Mouse (Mus musculus): Measurements from ENCODE around the gene Coch.
"Not testable (repeated sequence)": the region's sequence is repeated elsewhere in the genome, so short reads cannot be mapped to it uniquely, and the experiment has no call there.

Gene Coch

DNA sequence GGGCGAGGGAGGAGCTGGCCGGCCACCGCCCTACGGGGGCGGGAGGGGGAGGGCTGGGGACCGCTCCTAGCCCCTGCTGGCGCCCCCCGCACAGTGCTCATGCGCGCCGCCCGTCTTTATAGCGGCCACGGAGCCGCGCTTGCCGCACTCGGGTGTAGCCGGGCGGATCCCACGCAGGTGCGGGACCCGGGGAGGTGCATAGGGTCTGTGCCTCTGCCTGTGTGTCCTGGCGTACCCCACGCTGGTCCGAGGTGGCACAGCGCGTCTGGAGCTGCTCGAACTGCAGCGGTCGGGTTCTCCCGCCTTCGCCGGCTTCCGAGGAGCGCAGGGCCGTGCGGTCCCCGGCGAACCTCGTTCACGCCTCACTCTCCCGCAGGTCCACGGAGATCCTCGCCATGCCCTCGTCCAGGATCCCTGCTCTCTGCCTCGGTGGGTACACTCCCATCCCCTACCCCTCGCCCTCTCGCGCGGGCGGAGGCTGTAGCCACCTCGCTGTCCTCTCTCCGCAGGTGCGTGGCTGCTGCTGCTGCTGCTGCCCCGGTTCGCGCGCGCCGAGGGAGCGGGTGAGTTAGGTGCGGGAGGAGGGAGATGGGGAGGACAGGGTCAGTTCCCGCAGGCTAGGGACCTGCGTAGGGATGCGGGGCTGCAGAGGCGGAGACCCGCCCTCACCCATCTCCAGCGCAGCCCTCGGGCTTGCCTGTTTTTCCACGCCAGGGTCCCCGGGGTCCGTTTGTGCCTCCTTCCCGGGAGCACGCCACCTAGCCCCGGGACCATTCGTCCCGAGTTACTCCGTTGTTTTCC, at the start of gene Coch:
TSS of gene Coch (plus strand) at position 113 of the 801 bp plus-strand sequence.
- no peak for DNase-seq (ENCODE audit: low read depth, low spot score)

DNA sequence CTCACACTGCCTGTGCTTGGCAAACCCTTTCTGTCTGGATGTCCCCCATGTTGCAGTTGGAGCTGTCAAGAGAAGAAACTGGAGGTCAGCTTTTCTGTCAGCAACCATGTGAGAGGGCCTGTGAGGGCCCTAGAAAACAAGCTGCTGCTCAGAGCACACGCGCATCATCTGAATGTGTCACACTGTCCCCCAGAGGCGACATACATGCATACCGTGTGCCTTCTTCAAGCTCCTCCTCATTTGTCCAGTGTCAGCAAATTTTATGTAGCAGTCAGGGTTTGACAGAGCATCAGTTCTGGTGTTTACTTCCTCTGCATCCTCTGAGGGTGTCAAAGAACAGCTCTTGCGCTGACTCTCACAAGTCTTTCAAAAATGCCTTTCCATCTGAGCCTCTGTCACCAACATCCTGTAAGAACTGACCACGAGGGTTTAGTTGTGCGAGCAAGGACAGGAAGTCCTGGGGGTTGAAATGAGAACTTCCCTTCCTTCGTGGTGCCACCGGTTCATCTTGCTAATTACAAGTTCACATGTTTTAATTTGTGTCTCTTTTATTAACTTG, 49.7 kb upstream of the Coch start:
- no peak for DNase-seq (ENCODE audit: low read depth, low spot score)

DNA sequence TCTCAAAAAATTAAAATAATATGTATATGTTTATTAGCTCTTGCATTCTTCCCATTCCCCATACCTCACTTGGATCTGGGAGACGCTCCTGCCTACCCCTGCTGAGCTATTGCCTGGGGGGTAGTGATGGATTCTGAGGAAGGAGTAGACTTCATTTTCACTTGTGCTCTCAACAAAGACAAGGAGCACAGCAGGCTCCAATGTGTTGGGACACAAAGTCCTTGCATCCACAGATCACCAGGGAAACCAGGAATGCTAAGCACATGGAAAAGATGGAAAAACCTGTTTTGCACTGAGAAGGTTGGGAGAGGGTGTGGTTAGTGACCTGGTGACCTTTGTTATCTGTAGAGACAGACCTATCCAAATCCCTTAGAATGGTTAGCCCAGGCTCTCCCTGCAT, 38.1 kb upstream of the Coch start:
- DNase-seq (ENCODE audit: low read depth, low spot score): no peak

DNA sequence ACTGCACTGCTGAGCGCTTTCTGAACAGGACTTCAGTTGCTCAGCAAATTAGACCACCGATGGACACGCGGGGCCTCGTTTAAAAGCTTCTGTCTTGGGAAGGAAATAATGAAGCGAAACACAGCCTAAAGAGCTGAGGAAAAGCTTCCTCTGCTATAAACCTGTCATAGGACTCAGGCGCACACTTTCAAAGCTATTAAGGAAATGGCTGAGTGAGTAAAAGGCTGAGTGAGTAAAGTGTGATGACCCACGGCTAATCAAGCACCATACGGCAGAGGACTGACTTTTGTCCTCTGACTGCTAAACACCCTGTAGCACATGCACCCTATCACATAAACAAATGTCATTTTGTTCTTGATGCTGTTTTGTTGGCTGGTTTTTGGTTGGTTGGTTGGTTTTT, 31.7 kb upstream of the Coch start:
- DNase-seq (ENCODE audit: low read depth, low spot score): no peak

DNA sequence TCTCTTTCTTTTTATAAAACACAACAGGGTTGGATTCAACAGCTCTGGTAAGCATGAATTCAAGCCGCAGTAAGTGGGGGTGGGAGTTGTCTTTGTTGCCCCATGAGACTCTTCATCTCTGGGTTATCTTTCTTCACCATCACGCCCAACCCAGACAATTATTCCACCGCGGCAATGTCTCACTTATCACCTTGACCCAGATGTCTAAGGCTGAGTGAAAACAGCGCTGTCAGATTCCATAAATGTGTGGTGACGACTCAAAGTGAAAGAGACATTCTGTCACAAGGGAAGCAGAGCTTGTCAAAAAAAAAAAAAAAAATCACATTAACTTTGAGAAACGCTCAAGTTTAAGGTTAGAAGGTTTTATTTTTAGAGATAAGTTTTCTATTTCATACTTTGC, 25.9 kb upstream of the Coch start:
- DNase-seq (ENCODE audit: low read depth, low spot score): no peak

DNA sequence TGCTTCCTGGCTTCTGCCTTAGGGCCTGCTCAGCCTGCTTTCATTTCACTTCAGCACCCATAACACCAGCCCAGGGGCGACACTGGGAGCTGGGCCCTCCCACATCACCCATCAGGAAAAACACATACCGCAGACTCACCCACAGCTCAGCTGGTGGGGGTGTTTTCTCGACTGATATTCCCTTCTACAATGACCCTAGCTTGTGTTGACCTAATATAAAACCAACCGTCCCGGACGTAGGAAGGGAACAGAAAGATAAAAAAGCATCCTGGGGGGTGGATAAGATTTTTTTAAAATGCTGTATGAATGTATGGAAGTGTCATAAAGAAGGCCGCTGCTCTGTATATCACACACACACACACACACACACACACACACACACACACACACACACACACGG, 23.7 kb upstream of the Coch start:
- DNase-seq (ENCODE audit: low read depth, low spot score): no peak

DNA sequence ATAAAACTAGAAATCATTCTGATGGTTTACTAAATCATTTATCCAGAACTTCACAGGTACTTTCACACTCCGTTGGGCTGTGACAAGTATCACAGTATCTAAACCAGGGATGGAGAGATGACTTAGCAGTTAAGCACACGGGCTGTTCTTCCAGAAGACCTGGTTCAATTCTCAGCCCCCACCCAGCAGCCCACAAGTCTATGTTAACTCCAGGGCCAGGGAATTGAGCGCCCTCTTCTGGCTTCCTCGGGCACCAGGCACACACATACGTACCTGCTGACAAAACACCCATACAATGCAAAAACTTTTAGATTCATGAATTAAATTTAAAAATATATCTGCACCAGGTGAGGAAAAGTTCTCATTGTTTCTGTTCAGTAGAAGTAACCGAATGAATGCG, 23.2 kb upstream of the Coch start:
- no peak for DNase-seq (ENCODE audit: low read depth, low spot score)

DNA sequence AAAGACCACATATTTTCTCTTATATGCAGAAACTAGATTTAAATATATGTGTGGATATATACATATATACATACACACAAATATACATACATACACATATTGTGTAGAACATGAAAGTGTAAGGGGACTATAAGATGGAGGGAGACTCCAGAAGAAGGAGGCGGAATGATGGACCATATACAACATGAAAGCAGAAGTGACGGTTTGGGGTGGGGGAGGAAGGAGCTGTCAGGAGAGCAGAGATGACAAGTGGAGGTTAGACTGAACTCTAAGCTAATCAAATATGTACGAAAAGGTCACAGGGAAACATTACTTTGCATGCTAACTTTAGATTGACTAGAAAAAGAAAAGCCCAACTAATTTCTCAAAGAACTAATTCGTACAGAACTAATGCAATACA, 20.5 kb upstream of the Coch start:
- DNase-seq (ENCODE audit: low read depth, low spot score): no peak

DNA sequence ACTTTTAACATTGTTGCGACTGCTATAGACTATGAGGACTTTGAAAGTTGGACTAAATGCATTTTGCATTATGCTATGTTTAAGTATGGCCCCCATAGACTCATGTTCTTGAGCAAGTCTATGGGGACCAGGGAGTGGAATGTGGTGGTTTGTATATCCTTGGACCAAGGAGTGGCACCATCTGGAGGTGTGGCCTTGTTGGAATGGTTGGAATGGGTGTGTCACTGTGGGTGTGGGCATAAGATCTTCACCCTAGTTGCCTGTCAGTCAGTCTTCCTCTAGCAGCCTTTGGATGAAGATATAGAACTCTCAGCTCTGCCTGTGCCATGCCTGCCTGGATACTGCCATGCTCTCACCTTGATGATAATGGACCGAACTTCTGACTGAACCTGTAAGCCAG, 15.3 kb upstream of the Coch start:
- not testable (repeated sequence) for DNase-seq (ENCODE audit: low read depth, low spot score)

DNA sequence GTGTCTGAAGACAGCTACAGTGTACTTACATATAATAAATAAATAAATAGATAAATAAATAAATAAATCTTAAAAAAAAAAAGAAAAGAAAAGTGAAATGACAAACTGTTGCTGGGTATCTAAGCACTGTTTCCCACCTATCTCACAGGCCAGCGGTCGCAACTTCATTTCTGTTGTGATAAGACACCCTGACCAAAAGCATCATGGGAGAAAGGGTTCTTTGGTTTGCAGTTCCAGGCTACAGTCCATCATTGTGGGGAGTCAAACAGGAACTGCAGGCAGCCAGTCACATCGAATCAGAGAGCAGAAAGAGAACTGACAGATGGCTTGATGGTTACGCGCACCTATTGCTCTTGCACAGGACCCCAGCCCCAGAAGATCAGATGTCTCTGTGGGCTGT, 3.9 kb upstream of the Coch start:
- DNase-seq (ENCODE audit: low read depth, low spot score): no peak

DNA sequence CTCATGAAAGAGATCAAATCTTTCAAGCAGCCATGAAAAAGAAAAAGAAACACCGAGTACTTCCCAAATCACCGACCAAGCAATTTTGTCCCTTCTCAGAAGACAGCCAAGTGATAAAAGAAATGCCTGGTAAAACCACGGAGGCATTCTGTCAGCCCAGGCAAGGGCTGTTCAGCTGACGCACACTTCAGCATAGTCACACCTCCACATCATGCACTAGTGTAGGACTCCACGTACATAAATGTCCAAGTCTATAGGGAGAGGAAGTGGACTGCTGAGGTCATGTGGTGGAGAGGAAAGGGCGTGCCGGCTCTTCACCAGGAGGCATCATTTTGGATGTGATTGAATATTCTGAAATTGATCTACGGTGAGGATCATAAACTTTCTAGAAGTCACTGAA, 1.2 kb upstream of the Coch start:
- DNase-seq (ENCODE audit: low read depth, low spot score): no peak

DNA sequence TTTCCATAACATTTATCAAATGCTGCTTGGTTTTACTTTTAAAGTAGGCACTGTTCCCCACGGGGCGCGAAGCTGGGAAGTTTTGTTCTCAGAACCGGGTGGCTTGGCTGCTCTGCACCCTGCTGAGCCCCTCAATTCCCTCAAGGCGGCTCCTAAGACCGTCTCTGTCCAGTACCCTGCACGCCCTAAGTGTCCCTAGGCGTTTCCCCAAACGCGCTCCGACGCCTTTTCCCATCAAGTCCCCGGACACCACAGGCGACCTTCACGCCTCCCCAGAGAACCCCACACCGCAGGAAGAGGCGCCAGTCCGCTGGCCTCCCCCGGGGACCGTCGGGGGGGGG, 283 bp upstream of the Coch start:
- DNase-seq (ENCODE audit: low read depth, low spot score): no peak

DNA sequence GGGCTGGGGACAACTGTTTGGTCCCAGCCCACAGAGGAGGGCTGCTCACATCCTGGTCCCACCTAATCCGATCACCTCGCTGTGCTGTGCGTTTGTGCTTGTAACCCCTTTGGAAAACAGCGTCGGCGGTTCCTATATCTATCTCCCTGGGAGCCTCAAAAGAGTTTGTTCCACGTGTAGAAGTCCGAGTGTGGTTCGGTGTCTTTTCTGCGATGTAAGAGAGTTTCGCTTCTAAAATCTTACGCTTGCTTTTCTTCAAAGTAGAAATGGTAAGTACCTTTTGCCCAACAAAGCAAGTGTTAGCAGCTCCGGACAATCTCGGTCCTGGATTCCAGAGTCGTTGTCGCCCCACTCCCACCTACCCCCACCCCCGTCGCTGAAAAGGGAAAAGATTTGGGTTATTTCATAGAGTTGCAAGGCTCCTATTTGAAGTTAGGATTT, 909 bp downstream of the Coch start:
- no peak for DNase-seq (ENCODE audit: low read depth, low spot score)

DNA sequence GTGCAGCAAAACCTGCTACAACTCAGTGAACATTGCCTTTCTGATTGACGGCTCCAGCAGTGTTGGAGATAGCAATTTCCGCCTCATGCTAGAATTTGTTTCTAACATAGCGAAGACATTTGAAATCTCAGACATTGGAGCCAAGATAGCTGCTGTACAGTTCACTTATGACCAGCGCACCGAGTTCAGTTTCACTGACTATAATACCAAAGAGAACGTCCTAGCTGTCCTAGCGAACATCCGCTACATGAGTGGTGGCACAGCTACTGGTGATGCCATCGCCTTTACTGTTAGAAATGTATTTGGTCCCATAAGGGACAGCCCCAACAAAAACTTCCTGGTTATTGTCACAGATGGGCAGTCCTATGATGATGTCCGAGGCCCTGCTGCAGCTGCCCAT, 10.2 kb downstream of the Coch start:
- no peak for DNase-seq (ENCODE audit: low read depth, low spot score)

DNA sequence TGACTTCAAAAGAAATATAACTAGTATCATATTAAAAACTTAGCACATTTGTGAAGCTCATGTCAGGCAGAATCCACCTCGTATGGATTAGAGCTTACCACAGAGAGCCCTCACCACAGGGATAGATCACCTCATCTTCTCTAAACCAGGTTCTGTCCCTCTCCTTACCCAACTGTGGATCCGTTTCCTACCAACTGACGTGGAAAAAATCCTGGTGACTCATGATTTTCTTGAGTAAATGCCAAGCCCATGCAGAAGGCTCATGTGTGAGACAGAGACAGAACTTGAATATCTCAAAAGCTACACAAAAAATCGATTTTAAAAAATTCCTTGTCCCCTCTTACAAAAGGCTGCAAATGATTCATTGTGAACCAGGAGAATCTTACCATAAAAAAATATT, 13.0 kb downstream of the Coch start:
- no peak for DNase-seq (ENCODE audit: low read depth, low spot score)

DNA sequence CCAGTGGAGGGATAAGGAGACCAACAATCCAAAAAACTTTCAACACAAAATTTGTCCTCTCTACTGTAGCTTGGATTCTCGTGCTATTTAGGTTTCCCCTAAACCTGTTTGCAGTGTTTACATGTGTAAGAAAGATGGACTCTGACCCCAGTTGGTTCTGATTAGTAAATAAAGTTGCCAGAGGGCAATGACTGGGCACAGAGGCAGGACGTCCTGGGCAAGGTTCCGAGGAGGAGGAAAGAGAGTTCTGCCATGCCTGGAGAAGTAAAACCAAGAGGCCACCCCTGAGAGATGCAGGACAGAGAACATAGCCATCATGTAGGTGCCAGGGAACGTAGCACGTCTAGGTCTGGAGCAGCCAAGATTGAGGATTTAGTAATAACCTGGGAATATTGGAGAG, 19.2 kb downstream of the Coch start:
- DNase-seq (ENCODE audit: low read depth, low spot score): no peak

DNA sequence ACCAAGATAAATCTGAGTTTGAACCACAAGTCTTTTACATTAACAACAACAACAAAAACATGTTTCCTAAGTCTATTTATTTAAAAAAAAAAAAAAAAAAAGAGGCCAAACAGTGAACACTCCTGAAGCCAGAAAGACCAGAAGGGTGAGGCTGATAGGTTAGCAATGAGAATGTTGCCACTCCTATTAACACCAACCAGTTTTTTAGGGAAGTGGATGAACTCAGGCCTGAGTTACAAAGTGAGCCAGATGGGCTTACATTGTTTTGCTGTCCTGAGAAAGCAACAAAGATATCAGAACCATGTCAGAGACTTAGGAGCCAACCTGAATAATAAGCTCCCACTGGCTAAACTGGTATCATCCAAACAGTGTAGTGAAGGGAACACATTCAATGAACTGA, 27.4 kb downstream of the Coch start:
- DNase-seq (ENCODE audit: low read depth, low spot score): no peak

DNA sequence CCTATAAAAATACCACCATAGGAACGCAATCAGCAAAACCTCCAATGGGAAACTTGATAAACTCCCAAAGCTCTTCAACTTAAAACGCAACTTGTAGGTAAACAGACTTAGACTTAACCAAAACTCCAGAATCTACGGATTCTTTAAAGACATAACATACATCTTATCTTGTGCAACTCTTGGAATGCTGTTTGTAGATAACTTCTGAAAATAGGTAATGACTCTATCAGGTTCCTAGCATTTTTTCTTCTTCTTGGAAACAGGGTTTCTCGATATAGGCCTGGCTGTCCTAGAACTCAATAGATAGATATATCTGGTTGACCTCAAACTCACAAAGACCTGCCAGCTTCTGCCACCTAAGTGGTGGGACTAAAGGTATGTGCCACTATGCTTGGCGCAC, 28.0 kb downstream of the Coch start:
- DNase-seq (ENCODE audit: low read depth, low spot score): no peak

DNA sequence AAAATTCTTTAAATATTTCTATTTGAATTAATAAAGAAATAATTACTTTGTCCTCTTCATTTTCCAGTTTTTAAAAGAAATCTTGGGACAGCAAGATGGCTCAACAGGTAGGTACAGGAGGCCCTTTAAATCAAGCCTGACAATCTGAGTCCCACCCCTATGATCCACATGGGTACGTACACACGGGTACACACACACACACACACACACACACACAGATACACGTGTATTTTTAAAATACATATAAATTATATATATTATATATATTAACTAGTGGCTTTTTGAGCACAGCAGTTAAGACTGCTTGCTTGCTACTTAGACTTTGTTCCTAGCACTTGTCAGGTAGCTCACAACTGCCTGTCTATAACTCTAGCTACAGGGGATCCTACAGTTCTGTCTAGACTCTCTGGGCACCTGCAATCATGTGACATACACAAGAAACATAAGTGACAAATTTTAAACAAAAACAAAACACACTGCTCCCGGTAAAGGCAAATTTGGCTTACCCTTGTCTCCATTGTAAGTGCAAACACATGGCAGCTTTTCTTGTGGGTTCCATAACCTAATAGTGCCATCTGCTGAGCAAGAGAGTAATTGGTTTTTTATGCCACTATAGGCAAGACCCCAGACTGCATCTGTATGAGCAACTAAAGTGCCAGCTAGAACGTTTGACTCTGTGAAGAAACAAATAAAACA, 29.7 kb downstream of the Coch start:
- no peak for DNase-seq (ENCODE audit: low read depth, low spot score)

DNA sequence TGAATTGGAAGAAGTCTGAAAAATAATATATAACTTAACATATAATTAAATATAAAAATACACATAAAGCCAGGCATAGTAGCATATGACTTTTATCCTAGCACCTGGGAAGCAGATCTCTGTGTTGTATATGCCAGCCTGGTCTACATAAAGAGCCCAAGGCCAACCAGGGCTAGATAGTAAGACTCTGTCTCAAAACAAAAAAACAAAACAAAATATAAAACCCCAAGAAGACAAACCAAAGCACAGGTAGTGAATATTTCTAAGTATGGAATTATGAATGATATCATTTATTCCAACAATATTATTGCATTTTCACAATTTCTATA, 30.2 kb downstream of the Coch start:
- DNase-seq (ENCODE audit: low read depth, low spot score): no peak

DNA sequence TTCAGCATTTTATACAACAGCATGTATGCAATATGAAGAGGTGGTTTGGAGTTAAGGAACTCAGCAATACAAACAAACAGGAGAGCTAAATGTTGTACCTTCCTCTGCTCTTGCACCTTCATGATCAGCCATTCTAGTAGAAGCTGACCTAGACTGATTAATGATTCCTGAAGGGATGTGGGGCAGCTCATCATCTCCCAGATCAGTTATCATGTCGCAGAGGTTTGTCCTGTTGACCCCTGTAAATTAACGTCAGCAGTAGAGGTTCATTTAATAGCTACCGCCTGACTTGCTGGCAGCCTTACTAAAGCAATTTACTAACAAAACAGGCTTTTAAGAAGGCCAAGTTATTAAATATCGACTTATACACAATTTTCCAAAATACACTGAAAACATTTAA, 40.3 kb downstream of the Coch start:
- no peak for DNase-seq (ENCODE audit: low read depth, low spot score)

DNA sequence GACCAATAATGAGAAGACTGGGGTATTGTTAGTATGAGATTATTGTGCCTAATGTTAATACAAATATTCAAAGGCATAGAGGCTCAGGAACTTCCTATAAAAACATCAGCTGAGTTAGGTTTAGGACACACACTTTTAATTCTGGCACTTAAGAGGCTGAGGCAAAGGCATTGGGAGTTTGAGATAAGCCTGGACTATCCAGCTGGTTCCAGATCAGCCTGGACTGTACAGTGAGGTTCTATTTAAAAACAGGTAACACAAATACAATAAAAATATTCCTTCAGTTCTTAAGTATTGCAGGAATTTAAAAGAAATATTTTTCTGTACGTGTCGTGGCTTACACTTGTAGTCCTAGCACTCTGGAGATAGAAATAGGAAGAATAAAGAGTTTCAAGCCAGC, 43.1 kb downstream of the Coch start:
- no peak for DNase-seq (ENCODE audit: low read depth, low spot score)

DNA sequence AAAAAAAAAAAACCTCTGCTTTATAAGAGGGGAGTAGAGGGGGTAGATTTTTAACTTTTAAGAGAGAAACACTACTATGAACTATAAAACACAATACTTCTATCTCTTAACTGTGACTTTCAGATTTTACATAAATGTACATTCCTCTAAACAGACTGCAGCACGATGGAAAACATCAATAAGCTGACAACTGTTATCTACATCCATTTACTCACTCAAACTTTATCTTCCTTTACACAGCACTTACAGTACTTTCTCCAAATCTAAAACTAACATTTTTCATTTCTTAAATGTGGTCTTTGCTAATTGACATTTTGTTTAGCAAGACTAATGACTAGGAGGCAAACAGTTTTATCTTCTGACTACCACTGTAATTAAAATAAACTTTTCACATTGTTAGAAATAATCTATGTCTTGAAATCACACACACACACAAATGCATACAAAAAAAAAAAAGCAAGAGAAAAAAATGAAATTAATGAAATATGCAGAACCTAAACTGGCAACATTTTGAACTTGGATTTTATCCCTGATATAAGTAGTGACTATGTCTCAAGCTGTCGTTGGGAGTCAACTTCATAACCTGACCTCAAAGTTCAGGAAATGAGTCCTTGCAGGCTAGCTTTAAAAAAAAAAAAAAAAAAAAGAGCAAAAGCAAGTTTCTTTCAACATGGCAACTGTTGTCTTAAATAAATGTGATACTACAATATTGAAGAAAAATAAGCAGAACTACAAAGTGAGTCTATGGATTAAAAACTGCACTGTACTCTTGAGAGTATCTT, 43.7 kb downstream of the Coch start:
- DNase-seq (ENCODE audit: low read depth, low spot score): no peak

Measured in c-Kit-negative CD71-positive TER-119-positive erythroid progenitor cells, embryonic 14.5 days (primary cell).